Mouse (Mus musculus): ENCODE measurements around the gene Shkbp1.

- TF ChIP-seq CTCF (IDR thresholded peaks at IDR 0.05; ENCODE audit: borderline replicate concordance, insufficient read depth, low read depth, low read length) (no peak), POLR2A (IDR thresholded peaks at IDR 0.05; ENCODE audit: borderline replicate concordance, insufficient read depth, low read length) (no peak)
These were observed 24.0 kb upstream of the Shkbp1 start for GRCm38 (mm10) chr7:27379836-27380235.

All from cerebellum, adult 2 months (tissue).